15 mouse cellular contexts compared by ENCODE assay signal in the genomic region with DNA sequence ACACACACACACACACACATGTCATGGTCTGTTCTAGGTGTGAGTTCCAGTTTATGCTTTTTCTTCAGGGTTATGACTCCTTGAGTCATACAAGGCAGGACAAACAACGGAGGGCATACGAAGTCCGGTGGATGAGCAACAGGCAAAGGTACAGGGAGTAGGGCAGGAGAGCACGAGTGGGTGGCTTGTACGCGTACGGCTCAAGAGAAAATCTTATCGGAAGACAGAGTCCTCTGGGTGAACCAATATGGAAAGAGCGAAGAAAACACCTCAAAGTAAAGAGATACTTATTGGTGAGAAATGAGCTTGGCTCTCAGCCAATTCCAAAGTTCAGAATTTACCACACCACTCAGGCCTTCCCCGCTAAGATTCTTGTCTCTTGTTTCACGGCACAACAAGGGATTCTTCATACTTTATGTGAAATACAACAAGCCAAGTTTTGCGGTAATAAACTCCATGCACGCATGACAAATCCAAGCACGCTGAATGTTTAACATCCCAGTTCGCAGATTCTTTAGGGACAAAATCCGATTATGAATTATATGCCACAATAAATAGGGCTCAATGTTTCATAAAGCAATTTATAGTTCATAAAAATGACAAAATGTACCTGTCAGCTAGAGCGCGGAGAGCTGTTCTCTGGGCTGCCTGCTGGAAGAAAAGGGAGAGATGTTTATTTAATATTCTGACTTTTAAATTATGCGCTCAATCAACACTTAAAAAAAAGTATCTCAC.
DNase-seq lines count a peak whose midpoint lies in the region; ATAC-seq and TF ChIP-seq lines count a peak whose summit lies in the region.
"Had no signal": no experiment of that assay in that cellular context is flagged by ENCODE, and none has a peak within 500 bp of the region (broad histone marks: within the 10 kb centered on the region; RNA-seq: fewer than 3 reads in every experiment).

No protein-coding gene starts in this region.

- no peak overlapping the region for H3K9ac ChIP-seq in embryonic facial prominence, embryonic 12.5 days
- no peak overlapping the region for H3K9ac ChIP-seq in kidney, postnatal 0 days (ENCODE audit: low read depth, low read length)
- no peak overlapping the region for H3K9ac ChIP-seq in kidney, embryonic 16.5 days (replicated peaks; ENCODE audit: low read length)
- H3K9ac ChIP-seq in lung, embryonic 16.5 days (ENCODE audit: low read length), result no peak overlapping the region
- no peak overlapping the region for H3K9ac ChIP-seq in limb, embryonic 13.5 days
- H3K9ac ChIP-seq: liver, embryonic 13.5 days; midbrain, embryonic 15.5 days; neural tube, embryonic 15.5 days had no signal

- 84% methylated on average over 19 of the region's 19 CpGs for WGBS in embryonic facial prominence, embryonic 12.5 days
- WGBS in embryonic facial prominence, embryonic 10.5 days, result 94% methylated on average over 19 of the region's 19 CpGs
- 60% methylated on average over 19 of the region's 19 CpGs for WGBS in kidney, postnatal 0 days
- WGBS in kidney, embryonic 16.5 days, result 61% methylated on average over 19 of the region's 19 CpGs
- WGBS in lung, embryonic 16.5 days, result 57% methylated on average over 19 of the region's 19 CpGs
- WGBS in limb, embryonic 13.5 days, result 67% methylated on average over 19 of the region's 19 CpGs

- DNase-seq in embryonic facial prominence, embryonic 10.5 days (ENCODE audit: low spot score), result no peak
- peak; percentile 89 for DNase-seq in kidney, postnatal 0 days (ENCODE audit: low spot score)
- DNase-seq in lung, adult 18-20 months, result no peak
- no peak for DNase-seq in urinary bladder, postnatal 14 days (ENCODE audit: low spot score)
- DNase-seq: adrenal gland, adult 2 months; heart, adult 2 months; liver, embryonic 13.5 days; right cerebral cortex, postnatal 14 days had no signal

- peaks cover 5% of the 10 kb centered on the region; the same call in 1 of the 2 replicates for H3K4me1 ChIP-seq in embryonic facial prominence, embryonic 12.5 days
- H3K4me1 ChIP-seq in embryonic facial prominence, embryonic 10.5 days, result peaks cover 34% of the 10 kb centered on the region
- no peaks in the 10 kb centered on the region for H3K4me1 ChIP-seq in kidney, postnatal 0 days (replicated peaks; ENCODE audit: insufficient read depth, low read length)
- peaks cover 13% of the 10 kb centered on the region for H3K4me1 ChIP-seq in kidney, embryonic 16.5 days (ENCODE audit: insufficient read depth, low read length)
- H3K4me1 ChIP-seq in lung, embryonic 16.5 days (replicated peaks; ENCODE audit: control insufficient read depth, insufficient read depth, low read length), result 0 out of 2 replicates have a peak, but pooled peaks cover 3% of the 10 kb centered on the region
- H3K4me1 ChIP-seq in limb, embryonic 13.5 days, result peaks cover 15% of the 10 kb centered on the region
- H3K4me1 ChIP-seq: liver, embryonic 13.5 days had no signal

- TF ChIP-seq CTCF in kidney, postnatal 0 days (IDR thresholded peaks at IDR 0.05; ENCODE audit: low read depth), result no peak

- no peaks in the 10 kb centered on the region for H3K9me3 ChIP-seq in embryonic facial prominence, embryonic 12.5 days
- no peaks in the 10 kb centered on the region for H3K9me3 ChIP-seq in embryonic facial prominence, embryonic 10.5 days
- H3K9me3 ChIP-seq in kidney, postnatal 0 days (replicated peaks; ENCODE audit: low read length), result no peaks in the 10 kb centered on the region
- H3K9me3 ChIP-seq in kidney, embryonic 16.5 days (ENCODE audit: low read length), result no peaks in the 10 kb centered on the region
- H3K9me3 ChIP-seq in lung, embryonic 16.5 days (ENCODE audit: control insufficient read depth, low read length), result no peaks in the 10 kb centered on the region
- H3K9me3 ChIP-seq in limb, embryonic 13.5 days, result no peaks in the 10 kb centered on the region
- H3K9me3 ChIP-seq: liver, embryonic 13.5 days; megakaryocyte, embryonic 14.5 days; midbrain, embryonic 15.5 days; neural tube, embryonic 15.5 days had no signal

- no peak overlapping the region for H3K4me2 ChIP-seq in embryonic facial prominence, embryonic 12.5 days (replicated peaks)
- no peak overlapping the region for H3K4me2 ChIP-seq in kidney, postnatal 0 days (ENCODE audit: low read length)
- no peak overlapping the region for H3K4me2 ChIP-seq in kidney, embryonic 16.5 days (replicated peaks; ENCODE audit: low read depth, low read length)
- no peak overlapping the region for H3K4me2 ChIP-seq in lung, embryonic 16.5 days (ENCODE audit: low read depth, low read length)
- no peak overlapping the region for H3K4me2 ChIP-seq in limb, embryonic 13.5 days (replicated peaks)
- H3K4me2 ChIP-seq: liver, embryonic 13.5 days; midbrain, embryonic 15.5 days; neural tube, embryonic 15.5 days had no signal

- no peaks in the 10 kb centered on the region for H3K27me3 ChIP-seq in embryonic facial prominence, embryonic 12.5 days
- no peaks in the 10 kb centered on the region for H3K27me3 ChIP-seq in embryonic facial prominence, embryonic 10.5 days (replicated peaks; ENCODE audit: low read depth, poor library complexity, severe bottlenecking)
- no peaks in the 10 kb centered on the region for H3K27me3 ChIP-seq in kidney, postnatal 0 days (ENCODE audit: insufficient read depth, low read length)
- no peaks in the 10 kb centered on the region for H3K27me3 ChIP-seq in kidney, embryonic 16.5 days (ENCODE audit: insufficient read depth, low read length)
- no peaks in the 10 kb centered on the region for H3K27me3 ChIP-seq in lung, embryonic 16.5 days (ENCODE audit: control insufficient read depth, insufficient read depth, low read depth, low read length)
- no peaks in the 10 kb centered on the region for H3K27me3 ChIP-seq in limb, embryonic 13.5 days
- H3K27me3 ChIP-seq: liver, embryonic 13.5 days; midbrain, embryonic 15.5 days; neural tube, embryonic 15.5 days had no signal

- ATAC-seq in embryonic facial prominence, embryonic 12.5 days (ENCODE audit: insufficient number of reproducible peaks, insufficient read depth, low FRiP score, low TSS enrichment), result no peak
- no peak; the same call in 1 of the 2 replicates for ATAC-seq in kidney, postnatal 0 days (replicated peaks; ENCODE audit: low FRiP score, low read depth)
- no peak; the same call in 1 of the 2 replicates for ATAC-seq in kidney, embryonic 16.5 days (ENCODE audit: low FRiP score, low TSS enrichment)
- peak; percentile 28; the same call in 1 of the 2 replicates for ATAC-seq in lung, embryonic 16.5 days (ENCODE audit: low read depth)
- peak; percentile 29; the same call in 1 of the 2 replicates for ATAC-seq in limb, embryonic 13.5 days (ENCODE audit: low FRiP score, low read depth)
- ATAC-seq: midbrain, embryonic 15.5 days had no signal

- no peaks in the 10 kb centered on the region for H3K36me3 ChIP-seq in embryonic facial prominence, embryonic 12.5 days
- no peaks in the 10 kb centered on the region for H3K36me3 ChIP-seq in embryonic facial prominence, embryonic 10.5 days (replicated peaks)
- no peaks in the 10 kb centered on the region for H3K36me3 ChIP-seq in kidney, postnatal 0 days (ENCODE audit: insufficient read depth, low read length)
- H3K36me3 ChIP-seq in kidney, embryonic 16.5 days (ENCODE audit: insufficient read depth, low read length), result no peaks in the 10 kb centered on the region
- no peaks in the 10 kb centered on the region for H3K36me3 ChIP-seq in lung, embryonic 16.5 days (ENCODE audit: control insufficient read depth, insufficient read depth, low read length)
- 0 out of 2 replicates have a peak, but pooled peaks cover 9% of the 10 kb centered on the region for H3K36me3 ChIP-seq in limb, embryonic 13.5 days
- H3K36me3 ChIP-seq: liver, embryonic 13.5 days; midbrain, embryonic 15.5 days; neural tube, embryonic 15.5 days had no signal

- no peak overlapping the region for H3K4me3 ChIP-seq in embryonic facial prominence, embryonic 12.5 days
- no peak overlapping the region for H3K4me3 ChIP-seq in embryonic facial prominence, embryonic 10.5 days
- no peak overlapping the region for H3K4me3 ChIP-seq in kidney, postnatal 0 days (replicated peaks; ENCODE audit: low read depth, low read length)
- H3K4me3 ChIP-seq in kidney, embryonic 16.5 days (ENCODE audit: low read length), result no peak overlapping the region
- H3K4me3 ChIP-seq in lung, embryonic 16.5 days (ENCODE audit: low read length), result no peak overlapping the region
- H3K4me3 ChIP-seq in limb, embryonic 13.5 days, result no peak overlapping the region
- H3K4me3 ChIP-seq: heart, adult 2 months; liver, embryonic 13.5 days; megakaryocyte, embryonic 14.5 days; midbrain, embryonic 15.5 days; neural tube, embryonic 15.5 days had no signal

- H3K27ac ChIP-seq in embryonic facial prominence, embryonic 12.5 days, result 0 out of 2 replicates have a peak overlapping the region, but pooled peaks have one; percentile 0
- no peak overlapping the region for H3K27ac ChIP-seq in embryonic facial prominence, embryonic 10.5 days (replicated peaks)
- H3K27ac ChIP-seq in kidney, postnatal 0 days, result no peak overlapping the region
- H3K27ac ChIP-seq in kidney, embryonic 16.5 days (ENCODE audit: low read length), result no peak overlapping the region
- H3K27ac ChIP-seq in lung, embryonic 16.5 days (ENCODE audit: low read length), result no peak overlapping the region
- H3K27ac ChIP-seq in limb, embryonic 13.5 days, result no peak overlapping the region
- H3K27ac ChIP-seq: heart, adult 2 months; liver, embryonic 13.5 days; midbrain, embryonic 15.5 days; neural tube, embryonic 15.5 days had no signal

Comparison
In these comparisons a context has a peak if more than half of its experiments do, and no peak if none do; other contexts are left out.
1. ATAC-seq: peak in lung, embryonic 16.5 days (single experiment) and limb, embryonic 13.5 days (single experiment); none in embryonic facial prominence, embryonic 12.5 days (single experiment), kidney, postnatal 0 days (single experiment) and kidney, embryonic 16.5 days (single experiment).